Mouse (Mus musculus) liver, adult (tissue): ENCODE measurements around the gene Arhgap31.
A peak's percentile ranks its signal among the peaks of the same experiment; 100 is the strongest.

Source experiments
- GATA4 ChIP-seq: IDR thresholded peaks from 2 replicates; pipeline ENCODE4 v1.6.1; 2014; ENCODE audit warnings: mild to moderate bottlenecking, low read length; ENCODE audit not compliant: insufficient replicate concordance

Arhgap31 gene

DNA sequence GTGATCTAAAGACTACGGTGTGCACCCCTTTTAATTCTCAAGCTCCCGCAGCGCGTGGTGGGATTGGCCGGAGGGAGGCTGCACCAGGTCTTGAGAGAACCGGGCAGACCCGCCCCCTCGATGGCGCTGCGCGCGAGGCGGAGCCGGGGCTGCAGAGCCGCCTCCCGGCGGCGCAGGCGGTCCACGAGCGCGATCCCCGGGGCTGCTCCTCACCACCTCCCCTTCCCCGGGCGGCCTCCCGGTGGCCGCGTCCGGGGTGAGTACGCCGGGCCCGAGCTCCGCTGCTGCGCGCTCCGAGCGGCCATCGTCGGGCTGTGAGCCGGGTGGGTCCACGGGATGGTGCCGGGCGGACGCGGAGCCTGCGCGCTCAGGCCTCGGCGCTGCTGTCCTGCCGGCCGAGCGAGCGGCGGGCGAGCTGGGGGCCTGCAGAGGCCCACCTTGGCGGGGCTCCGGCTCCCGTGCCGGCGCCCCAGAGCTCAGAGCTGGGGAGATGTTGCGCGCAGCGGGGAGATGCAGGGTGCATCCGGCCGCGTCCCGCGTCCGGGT lies 29.1 kb upstream of the Arhgap31 start, which contains the start of gene B4galt4:
B4galt4 (plus strand) TSS at position 152 of the 546 bp plus-strand sequence.
- no peak for TF ChIP-seq GATA4

DNA sequence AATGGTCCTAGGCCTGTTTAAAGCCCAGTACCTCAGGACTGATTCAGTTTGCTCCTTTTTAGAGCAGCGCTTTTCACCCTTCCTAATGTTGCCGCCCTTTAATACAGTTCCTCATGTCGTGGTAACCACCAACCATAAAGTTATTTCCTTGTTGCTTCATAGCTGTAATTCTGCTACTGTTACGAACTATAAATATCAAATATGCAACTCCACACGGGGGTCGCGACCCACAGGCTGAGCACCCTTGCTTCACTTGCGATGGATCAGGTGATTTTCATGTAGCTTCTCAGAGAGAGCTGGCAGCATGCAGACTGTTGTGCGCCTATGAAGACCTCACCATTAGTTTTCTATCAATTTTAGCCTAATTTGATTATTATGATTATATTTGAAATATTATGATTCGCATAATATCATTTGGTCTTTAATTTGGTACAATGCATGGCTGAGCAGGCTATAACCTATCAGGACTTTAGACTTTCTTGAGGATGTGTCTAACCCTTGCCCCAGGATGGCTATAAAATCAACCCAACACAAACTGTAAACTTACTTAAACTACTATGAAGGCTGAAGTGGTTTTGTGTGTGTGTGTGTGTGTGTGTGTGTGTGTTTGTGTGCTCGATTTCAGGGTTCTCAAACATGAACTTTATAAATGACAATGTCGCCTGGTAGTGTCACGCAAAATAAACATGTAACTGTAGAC lies 28.3 kb upstream of the Arhgap31 start:
- TF ChIP-seq GATA4 = no peak

DNA sequence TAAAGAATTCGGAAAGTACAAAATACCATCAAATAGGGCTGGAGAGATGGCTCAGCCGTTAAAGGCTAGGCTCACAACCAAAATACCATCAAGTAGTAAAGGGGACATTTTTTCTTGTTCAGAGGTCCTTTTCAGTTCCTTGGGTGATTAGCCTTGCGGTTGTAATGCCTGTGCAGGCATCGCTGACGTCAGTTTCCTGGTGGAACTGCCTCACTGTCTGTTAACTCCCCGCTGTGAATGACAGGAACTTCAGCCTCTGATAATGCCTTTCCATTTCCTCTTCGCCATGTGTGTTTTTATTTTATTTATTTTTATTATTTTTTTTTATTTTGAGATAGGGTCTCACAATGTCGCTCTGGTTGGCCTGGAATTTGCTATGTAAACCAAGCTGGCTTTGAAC lies 17.8 kb upstream of the Arhgap31 start:
- peak; percentile 31; the same call in 1 of the 2 replicates for TF ChIP-seq GATA4

- TF ChIP-seq GATA4 = no peak
Observed at GRCm38 (mm10) chr16:38729610-38730288, 16.7 kb upstream of the Arhgap31 start.

GRCm38 (mm10) chr16:38729139-38729538 lies 16.1 kb upstream of the Arhgap31 start:
- TF ChIP-seq GATA4 = no peak

DNA sequence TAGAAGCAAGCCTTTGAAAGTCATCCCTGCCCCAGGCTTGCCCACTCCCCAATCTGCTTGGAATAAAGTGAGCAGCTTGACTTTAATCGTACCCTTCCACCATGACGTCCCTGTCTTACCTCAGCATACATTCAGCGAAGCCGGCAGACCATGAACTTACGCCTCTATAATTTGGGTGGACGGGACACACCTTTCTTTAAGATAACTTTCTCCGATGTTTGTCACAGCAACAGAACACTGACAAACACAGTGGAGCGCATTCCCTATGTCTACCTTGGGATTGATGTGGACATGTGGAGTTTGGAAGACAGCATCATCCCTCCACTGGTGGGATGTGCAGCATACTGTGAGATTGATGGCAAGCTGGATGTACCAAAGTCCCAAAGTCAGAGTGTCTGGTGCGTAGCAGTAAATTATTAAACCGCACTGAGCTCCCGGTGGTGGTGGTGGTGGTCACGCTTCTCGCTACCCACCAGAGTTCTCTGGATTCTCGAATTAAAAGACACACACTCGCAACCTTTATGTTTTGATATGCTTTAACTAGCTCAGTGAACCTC lies 15.6 kb upstream of the Arhgap31 start:
- TF ChIP-seq GATA4 = no peak

GRCm38 (mm10) chr16:38724974-38725373 lies 11.9 kb upstream of the Arhgap31 start:
- no peak for TF ChIP-seq GATA4

DNA sequence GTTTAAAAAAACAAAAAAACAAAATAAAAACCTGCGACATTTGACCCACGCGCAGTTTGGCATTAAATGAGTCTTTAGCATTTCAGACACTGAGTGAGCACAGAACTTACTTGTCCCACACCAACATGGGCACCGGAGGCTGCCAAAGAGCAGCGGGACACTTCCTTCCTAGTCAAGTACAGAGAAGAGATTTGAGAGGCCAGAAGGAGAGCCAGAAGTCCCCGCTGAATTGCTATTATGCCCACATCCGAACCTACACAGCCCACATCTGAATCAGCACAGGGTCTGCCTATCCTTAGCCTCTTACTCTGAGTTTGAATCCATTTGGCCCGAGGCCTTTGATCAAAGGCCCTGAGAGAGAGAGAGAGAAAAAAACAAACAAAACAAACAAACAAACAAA lies 11.2 kb upstream of the Arhgap31 start:
- no peak for TF ChIP-seq GATA4

- TF ChIP-seq GATA4 = no peak
Observed at GRCm38 (mm10) chr16:38721377-38721776, 8.3 kb upstream of the Arhgap31 start.

- TF ChIP-seq GATA4 = no peak
Observed at GRCm38 (mm10) chr16:38713404-38714258, 557 bp upstream of the Arhgap31 start.

DNA sequence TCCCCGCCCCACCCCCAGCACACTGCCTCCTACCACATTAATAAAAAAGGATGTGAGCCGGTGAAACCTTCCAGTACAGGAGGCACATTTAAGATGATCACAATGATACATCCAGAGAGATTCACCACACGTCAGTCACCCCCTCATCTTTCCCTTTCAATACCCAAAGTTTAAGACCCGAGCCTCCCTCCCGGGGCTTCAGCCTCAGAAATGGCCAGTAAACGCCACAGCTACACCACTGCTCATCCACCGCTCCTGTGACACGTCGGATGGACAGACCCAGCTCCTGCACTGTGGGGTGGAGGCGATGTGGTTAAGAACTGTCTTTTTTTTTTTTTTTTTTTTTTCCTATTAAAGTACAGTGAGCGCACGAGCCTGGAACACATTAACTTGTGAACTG lies 969 bp downstream of the Arhgap31 start:
- no peak for TF ChIP-seq GATA4

- no peak for TF ChIP-seq GATA4
Observed at GRCm38 (mm10) chr16:38711245-38711644, 1.8 kb downstream of the Arhgap31 start.

DNA sequence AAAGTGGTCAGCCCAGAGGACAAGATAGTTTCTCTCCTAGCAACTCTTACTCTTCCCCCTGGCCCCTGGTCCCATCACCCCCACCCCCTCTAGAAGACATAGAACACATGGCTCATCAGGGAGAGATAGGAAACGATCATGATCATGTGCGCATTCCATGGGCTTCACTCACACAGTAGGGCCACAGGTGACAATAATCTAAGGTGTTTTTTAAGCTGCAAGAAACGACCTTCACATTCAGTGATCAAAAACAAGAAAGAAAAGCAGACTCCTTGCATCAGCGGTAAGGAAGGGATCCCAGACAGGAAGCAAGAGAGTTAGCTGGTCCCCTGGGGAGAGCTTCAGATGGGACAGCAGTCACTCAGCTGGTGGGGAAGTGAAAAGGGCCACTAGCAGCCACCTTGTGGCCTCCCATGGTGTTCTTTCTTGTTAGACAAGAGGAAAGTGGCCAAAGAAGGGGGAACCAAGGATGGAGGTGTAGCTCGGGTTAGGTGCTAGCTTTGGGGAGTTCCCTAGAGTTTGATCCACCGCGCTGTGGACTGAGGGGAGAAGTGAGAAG lies 4.0 kb downstream of the Arhgap31 start:
- TF ChIP-seq GATA4 = no peak

DNA sequence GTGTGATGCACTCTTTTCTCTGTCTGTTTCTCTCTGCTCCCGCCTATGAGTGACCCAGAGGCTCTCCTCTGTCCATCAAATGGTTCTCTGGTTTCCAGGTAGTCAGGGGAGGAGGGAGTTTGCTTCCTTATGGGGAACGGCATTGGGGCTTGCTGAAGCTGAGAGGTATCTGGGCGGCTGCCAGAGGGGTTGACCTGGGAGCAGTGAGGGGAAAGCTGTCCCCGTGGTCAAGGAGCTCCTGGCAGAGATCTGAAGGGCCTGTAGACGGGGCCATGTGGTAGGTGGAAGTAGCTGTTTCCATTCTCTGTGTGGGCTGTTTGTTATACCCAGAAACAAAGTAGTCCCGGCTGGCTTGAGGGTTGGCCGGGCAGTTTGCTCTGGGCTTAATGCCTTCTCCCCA lies 6.3 kb downstream of the Arhgap31 start:
- no peak for TF ChIP-seq GATA4
